Mouse (Mus musculus) heart, postnatal 25 days (tissue): ENCODE measurements around the gene Adam1b. TPM values are rescaled to one million over a fixed set of nuclear protein-coding genes. Genes with fewer than 3 reads are reported as not detected.
A peak's percentile ranks its signal among the peaks of the same experiment; 100 is the strongest.
"Not testable (repeated sequence)": the region's sequence is repeated elsewhere in the genome, so short reads cannot be mapped to it uniquely, and the experiment has no call there.

Experiments used
- DNase-seq: peaks from one replicate; pipeline ENCODE4 v3.0.0; 2022; ENCODE audit warnings: low spot score
- intact Hi-C: fragments of 180-260 bp; cut with DNase I; formaldehyde crosslinking; loops from one replicate; pipeline ENCODE4 v1.15.1; 2025
- total RNA-seq, 2 experiments: library from RNA; stranded (reverse); gene quantifications; 2 replicates each; pipeline ENCODE4 v1.2.3; 2021

The Adam1b gene
- total RNA-seq = not detected

DNA sequence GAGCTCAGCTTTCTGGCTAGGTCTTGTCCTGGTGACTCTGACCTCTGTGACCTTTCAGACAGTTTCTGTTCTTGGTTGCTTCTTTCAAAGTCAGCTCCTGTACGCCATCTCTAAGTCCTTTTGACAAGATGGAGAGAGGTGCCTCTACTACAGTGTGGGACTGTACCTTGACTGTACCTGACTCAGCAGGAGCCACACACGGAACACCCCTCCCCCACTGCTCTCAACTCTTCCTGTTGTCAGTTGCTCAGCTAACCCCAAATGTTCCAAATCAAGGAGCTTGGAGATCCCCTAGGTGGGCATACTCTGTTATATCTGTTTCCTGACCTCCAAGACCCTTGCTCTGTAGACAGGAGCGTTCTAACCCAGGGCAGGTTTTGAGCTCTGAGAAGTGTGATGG, at the start of gene Adam1b:
Gene Adam1b, minus strand, starts transcription at position 205 of the 400 bp plus-strand sequence.
- no peak for DNase-seq
- intact Hi-C loops = no loop called here

DNA sequence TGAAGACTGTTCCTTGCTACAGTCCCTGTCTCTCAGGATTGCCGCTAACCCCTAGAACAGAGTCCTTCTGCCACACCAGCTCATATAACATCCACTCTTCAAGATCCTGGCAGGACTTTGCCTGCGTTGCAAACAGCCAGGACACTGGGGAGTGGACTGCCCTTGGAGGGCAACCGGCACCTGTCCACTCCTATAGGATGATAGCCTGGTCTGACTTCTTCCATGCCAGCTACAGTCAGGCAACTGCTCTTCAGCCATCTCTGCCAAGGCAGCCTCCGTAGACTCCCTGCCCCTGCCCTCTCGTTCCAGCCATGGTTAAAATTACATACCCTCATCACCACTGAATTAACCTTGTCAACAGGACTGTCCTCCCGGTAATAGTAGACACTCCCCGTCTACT, 46.0 kb upstream of the Adam1b start:
- intact Hi-C loops = loop anchor here (5.0 kb wide), 1 partner anchor 53 kb away; no protein-coding TSS in a partner anchor
- no peak for DNase-seq

GRCm38 (mm10) chr5:121547084-121547483, 43.8 kb upstream of the Adam1b start:
- intact Hi-C loops = loop anchor here (5.0 kb wide), 1 partner anchor 55 kb away; no protein-coding TSS in a partner anchor
- no peak for DNase-seq

DNA sequence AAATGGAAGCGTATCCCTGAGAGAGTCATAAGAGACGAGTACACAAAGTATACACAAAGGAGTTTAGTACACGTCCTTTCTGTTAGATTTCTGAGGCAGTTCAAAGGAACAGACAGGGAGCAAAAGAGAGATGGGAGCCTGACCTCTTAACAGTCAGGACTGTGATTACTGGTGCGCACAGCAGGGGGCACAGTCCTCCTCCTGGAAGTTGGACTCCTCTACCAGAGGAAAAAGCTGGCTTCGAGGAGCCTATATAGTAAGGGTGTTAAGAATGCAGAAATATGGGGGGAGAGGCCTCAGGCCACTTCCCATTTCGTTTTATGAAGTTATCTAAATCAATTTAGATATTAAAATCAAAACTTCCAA, 43.3 kb upstream of the Adam1b start:
- intact Hi-C loops = loop anchor here (5.0 kb wide), 1 partner anchor 56 kb away; no protein-coding TSS in a partner anchor
- DNase-seq = no peak

DNA sequence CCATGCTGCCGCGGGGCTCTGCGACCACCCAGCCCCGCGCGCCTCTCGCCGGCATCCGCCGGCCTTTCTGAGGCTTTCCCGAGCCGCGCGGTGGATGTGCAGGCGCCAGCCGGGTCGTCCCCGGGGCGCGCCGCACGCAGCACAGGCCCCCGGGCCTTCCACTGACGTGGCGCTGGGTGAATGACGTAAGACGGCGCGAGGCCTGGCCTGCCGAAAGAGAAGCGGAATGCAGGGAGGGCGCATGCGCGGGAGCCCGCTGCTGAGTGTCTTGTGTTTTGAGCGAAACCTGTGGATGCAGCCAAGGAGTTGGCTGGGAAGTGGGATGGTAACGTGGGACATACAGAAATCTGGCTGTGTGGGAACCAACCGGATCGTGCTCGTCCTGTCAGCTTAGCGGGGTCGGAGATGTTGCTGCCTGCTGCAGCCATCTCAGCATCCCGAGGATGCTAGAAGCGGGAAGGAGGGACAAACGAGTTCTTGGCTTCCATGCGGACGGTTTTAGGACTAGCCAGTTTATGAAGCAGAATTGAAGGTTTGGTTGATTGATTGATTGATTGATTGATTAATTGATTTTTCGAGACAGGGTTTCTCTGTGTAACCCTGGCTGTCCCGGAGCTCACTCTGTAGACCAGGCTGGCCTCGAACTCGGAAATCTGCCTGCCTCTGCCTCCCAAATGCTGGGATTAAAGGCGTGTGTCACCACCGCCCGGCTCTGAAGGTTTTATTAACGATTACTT, 42.7 kb upstream of the Adam1b start, which contains the start of gene Mapkapk5:
Gene Mapkapk5, minus strand, starts transcription at position 113 of the 737 bp plus-strand sequence.
- intact Hi-C loops = loop anchor here (5.0 kb wide), 1 partner anchor 56 kb away; no protein-coding TSS in a partner anchor
- DNase-seq = peak; percentile 92

DNA sequence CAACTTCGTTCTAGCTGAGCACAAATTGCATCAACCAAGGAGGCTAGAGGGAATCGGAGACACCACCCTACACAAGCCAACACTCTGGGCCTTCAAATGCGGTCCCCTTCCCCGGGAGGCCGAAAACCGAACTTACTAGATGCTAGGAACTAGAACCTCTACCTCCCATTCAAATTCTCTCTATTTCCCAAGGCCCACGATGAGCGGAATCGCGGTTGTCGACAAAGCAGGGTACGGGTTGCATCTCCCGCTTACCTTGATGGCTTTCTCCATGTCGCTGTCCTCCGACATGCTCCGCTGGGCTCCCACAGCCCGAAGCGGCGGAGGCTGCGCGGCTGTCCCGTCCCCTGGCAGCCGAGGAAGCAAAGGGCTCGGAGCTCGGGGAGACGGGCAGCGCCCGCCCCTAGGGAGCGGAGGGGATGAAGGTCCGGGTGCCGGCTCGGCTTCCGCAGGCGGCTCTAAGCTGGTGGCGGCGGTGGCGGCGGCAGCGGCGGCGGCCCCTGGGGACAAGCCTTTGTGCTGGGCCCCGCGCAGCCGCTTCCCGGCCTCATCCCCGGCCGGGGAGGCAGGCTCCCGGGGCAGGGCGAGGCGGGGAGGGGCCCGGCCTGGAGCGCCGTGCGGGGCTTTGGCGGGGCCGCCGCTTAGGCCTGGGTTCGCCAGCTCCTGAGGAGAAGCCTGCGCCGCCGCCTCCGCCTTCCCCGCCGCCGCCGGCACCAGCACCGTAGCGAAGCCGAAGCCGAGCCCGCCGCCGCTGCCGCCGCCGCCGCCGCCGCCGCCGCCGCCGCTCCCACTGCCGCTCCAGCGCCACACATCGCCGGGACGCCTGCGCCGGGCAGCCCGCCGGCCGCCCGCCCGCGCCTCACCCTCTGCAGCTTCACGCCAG, 41.9 kb upstream of the Adam1b start, which contains the start of the genes Adam1a and Gm42878:
Gene Adam1a, minus strand, starts transcription at position 573 of the 883 bp plus-strand sequence.
Gene Gm42878, minus strand, starts transcription at position 573 of the 883 bp plus-strand sequence.
- intact Hi-C loops = loop anchor here (5.0 kb wide), 1 partner anchor 57 kb away; no protein-coding TSS in a partner anchor
- peak; percentile 6 for DNase-seq

DNA sequence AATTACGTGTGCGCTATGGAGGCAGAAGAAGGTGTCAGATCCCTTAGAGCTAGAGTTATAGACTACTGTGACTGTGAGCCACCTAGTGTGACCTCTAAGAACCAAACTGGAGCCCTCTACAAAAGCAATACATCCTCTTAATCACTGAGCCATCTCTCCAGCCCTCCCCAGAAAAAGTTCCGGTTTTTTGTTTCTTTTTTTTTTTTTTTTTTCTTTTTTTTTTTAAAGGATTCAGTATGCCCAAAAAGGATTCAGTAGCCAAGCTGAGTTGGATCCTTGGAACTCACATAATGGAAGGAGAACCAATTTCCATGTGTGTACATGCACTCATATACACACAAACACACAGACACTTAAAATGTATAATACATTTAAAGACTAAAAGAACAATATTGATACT, 40.1 kb upstream of the Adam1b start:
- intact Hi-C loops = no loop called here
- DNase-seq = no peak

DNA sequence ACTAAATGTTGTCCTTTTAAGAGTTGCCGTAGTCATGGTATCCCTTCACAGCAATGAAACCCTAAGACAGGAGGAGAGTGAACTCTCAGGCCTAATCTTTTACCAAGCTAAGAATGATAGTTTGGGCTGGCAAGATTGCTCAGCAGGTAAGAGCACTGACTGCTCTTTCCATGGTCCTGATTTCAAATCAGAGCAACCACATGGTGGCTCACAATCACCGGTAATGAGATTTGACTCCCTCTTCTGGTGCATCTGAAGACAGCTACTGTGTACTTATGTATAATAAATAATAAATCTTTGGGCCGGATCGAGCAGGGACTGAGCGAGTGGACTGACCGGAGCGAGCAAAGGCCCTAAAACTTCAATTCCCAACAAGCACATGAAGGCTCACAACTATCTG, 38.0 kb upstream of the Adam1b start:
- intact Hi-C loops = no loop called here

DNA sequence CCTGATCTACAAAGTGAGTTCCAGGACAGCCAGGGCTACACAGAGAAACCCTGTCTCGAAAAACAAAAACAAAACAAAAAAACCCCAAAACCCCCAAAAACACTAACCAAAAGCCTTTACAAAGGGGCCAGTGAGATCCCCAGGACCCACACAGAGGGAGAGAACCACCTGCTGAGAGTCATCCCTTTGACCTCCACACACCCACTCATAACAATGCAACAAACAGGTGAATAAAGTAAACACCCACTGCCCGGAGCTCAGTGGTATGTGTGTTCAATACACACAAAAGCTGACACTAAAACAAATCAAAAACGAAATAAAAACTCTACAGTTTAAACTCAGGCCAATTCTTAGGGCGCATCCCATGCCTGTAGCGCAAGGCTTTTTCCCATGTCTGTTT, 36.8 kb upstream of the Adam1b start:
- intact Hi-C loops = no loop called here

More for the DNA sequence above, 38.0 kb upstream of the Adam1b start:
- no peak for DNase-seq

DNA sequence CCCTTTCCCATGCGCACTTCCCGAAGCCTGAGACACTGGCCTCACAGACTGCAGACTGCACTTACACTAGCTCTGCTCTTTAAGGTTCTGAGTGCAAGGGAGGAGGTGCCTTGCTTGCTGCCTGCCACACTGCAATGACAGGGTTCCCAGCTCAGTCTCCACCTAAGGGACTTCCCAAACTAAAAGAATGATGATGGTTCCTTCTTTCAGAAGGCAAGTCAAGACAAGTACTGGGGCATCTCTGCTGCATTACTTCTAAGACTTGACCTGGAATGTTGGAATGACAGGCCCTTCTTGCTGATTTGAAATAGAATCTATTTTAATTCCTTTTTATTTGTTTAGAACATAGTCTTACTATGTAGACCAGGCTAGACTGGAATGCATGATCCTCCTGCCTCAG, 34.4 kb upstream of the Adam1b start:
- intact Hi-C loops = no loop called here
- no peak for DNase-seq

More for the DNA sequence above, 36.8 kb upstream of the Adam1b start:
- DNase-seq = no peak

DNA sequence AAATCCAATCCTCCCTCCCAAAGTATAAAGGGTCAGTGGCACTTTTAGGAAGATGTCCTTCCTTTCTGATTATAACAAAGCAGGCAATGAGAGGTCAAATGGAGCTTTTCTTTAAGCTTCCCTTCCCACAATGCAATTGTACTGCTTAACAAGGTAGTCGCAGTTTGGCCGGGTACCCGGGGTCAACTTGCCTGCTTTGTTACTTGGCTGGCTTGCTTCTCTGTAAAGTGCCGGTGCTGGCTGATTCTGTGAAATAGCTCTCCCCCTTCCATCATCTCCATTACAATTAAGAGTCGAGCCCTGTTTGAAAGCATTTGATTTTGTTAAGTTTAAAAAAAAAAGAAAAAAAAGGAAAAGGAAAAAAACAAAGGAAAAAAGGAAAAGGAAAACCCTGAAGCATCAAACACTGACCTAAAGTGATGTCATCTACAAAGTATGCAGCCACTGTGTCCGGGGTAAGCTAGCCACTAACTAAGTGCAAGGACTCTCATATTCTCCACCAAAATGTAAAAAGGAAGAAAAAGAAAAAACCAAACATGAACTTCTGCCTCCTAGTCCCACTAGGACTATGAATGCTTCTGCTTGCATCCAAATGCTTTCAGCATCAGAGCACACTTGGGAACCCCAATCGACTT, 33.8 kb upstream of the Adam1b start:
- intact Hi-C loops = no loop called here
- DNase-seq = no peak

- intact Hi-C loops = no loop called here
Measured at GRCm38 (mm10) chr5:121535116-121535515, 31.9 kb upstream of the Adam1b start.

GRCm38 (mm10) chr5:121534521-121534920, 31.3 kb upstream of the Adam1b start:
- intact Hi-C loops = no loop called here
- DNase-seq = no peak

More at GRCm38 (mm10) chr5:121535116-121535515, 31.9 kb upstream of the Adam1b start:
- no peak for DNase-seq

GRCm38 (mm10) chr5:121526961-121527360, 23.7 kb upstream of the Adam1b start:
- DNase-seq = no peak
- intact Hi-C loops = no loop called here

- intact Hi-C loops = no loop called here
Measured at GRCm38 (mm10) chr5:121526526-121526925, 23.3 kb upstream of the Adam1b start.

GRCm38 (mm10) chr5:121525774-121526450, 22.7 kb upstream of the Adam1b start:
- intact Hi-C loops = no loop called here
- DNase-seq = peak; percentile 13

More at GRCm38 (mm10) chr5:121526526-121526925, 23.3 kb upstream of the Adam1b start:
- DNase-seq = no peak

DNA sequence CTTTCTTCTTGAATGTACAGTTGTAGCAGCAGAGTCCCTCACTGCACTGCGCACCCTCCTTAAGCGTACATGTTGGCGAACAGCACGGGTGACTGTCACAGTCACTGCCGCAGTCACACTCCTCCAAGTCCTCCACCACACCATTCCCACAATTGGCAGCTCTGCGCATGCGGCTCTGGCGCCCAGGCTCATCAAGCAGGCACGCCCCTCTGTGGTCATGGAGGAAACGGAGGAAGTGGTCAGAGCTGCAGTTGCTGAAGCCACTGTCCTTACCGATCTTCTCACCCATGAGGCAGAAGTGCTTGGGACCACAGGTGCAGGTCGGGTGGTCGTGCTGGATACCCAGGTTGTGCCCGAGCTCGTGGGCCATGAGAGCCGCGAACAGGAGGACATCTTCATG, 16.5 kb upstream of the Adam1b start:
- intact Hi-C loops, DNase-seq: not testable (repeated sequence)

DNA sequence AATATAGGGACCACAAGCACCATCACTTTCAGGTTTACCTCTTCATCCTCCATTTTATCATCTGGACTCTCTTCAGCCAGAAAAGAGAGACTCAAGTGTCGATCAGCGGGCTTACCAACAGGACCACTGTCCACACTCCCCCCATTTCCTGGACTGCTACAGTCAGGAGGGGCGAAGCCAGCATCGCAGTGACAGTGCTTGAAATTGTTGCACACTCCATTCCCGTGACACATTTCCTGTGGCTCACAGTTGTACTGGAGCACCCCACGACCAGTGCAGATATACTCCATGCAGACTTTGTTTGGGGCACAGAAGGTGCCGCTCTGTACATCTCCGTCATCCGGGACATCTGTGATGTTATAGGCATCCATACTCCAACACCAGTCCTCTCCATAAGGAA, 15.7 kb upstream of the Adam1b start:
- no peak for DNase-seq
- intact Hi-C loops = no loop called here

DNA sequence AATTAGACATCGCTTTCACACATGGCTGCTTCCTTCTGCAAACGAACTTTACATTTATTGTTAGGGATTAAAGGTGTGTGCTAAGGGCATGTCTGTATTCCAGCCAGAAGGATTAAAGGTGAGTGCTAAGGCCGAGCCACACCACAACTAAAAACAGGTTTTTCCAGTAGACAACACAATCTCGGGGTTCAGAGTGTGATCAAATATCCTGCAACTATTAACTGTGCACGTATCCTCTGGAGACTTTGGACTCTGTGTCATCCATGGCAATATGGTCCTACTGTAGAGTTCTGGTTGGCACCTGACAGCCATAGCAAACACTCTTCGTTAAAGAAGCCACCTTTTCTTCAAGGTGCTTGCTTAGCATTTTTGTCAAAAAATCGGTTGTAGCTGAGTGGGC, 6.8 kb upstream of the Adam1b start:
- DNase-seq = no peak
- intact Hi-C loops = no loop called here
